Mouse (Mus musculus): ENCODE results near the gene Brd2. TPM values are rescaled to one million over a fixed set of nuclear protein-coding genes. Genes with fewer than 3 reads are reported as not detected.

Gene Brd2
- polyA plus RNA-seq, 3 experiments from 2014 or later, result 115 to 154 (median 144) TPM

GRCm38 (mm10) chr17:34131911-34132310, 9.5 kb upstream of the Brd2 start:
- no peak for ATAC-seq

- ATAC-seq, result no peak
Observed at GRCm38 (mm10) chr17:34130073-34130947, 7.9 kb upstream of the Brd2 start.

- ATAC-seq, result peak; percentile 69
Observed at GRCm38 (mm10) chr17:34128944-34129791, 6.7 kb upstream of the Brd2 start.

- ATAC-seq, result peak; percentile 53
Observed at GRCm38 (mm10) chr17:34128264-34128937, 6.0 kb upstream of the Brd2 start.

- ATAC-seq, result peak; percentile 21
Observed at GRCm38 (mm10) chr17:34127475-34127874, 5.0 kb upstream of the Brd2 start.

GRCm38 (mm10) chr17:34126826-34127420, 4.5 kb upstream of the Brd2 start:
- ATAC-seq, result no peak

GRCm38 (mm10) chr17:34124649-34125048, 2.2 kb upstream of the Brd2 start:
- ATAC-seq, result no peak

- no peak for ATAC-seq
Observed at GRCm38 (mm10) chr17:34123518-34123917, 1.1 kb upstream of the Brd2 start.

GRCm38 (mm10) chr17:34123111-34123510, 677 bp upstream of the Brd2 start:
- no peak for ATAC-seq

GRCm38 (mm10) chr17:34121879-34122187, 601 bp downstream of the Brd2 start:
- ATAC-seq, result no peak

GRCm38 (mm10) chr17:34121172-34121878, 1.1 kb downstream of the Brd2 start:
- no peak for ATAC-seq

GRCm38 (mm10) chr17:34120814-34121171, 1.6 kb downstream of the Brd2 start:
- no peak for ATAC-seq

GRCm38 (mm10) chr17:34120180-34120723, 2.2 kb downstream of the Brd2 start:
- no peak for ATAC-seq

GRCm38 (mm10) chr17:34119249-34120179, 2.9 kb downstream of the Brd2 start, which contains the start of gene H2-DMa:
H2-DMa (plus strand) TSS chr17:34119541.
- peak; percentile 76 for ATAC-seq

GRCm38 (mm10) chr17:34118873-34119248, 3.6 kb downstream of the Brd2 start:
- peak; percentile 10 for ATAC-seq

GRCm38 (mm10) chr17:34118113-34118872, 4.1 kb downstream of the Brd2 start:
- no peak for ATAC-seq

- ATAC-seq, result no peak
Observed at GRCm38 (mm10) chr17:34117421-34118112, 4.9 kb downstream of the Brd2 start.

- ATAC-seq, result no peak
Observed at GRCm38 (mm10) chr17:34116736-34117370, 5.6 kb downstream of the Brd2 start.

- no peak for ATAC-seq
Observed at GRCm38 (mm10) chr17:34114114-34114513, 8.3 kb downstream of the Brd2 start.
